Mouse (Mus musculus): ENCODE measurements at regions not wholly inside any gene's neighbourhood (a gene's known extent, or its start where the extent isn't known, plus 50 kb on each side); places are given as distances from the start of the nearest gene placed in this dataset.

DNA sequence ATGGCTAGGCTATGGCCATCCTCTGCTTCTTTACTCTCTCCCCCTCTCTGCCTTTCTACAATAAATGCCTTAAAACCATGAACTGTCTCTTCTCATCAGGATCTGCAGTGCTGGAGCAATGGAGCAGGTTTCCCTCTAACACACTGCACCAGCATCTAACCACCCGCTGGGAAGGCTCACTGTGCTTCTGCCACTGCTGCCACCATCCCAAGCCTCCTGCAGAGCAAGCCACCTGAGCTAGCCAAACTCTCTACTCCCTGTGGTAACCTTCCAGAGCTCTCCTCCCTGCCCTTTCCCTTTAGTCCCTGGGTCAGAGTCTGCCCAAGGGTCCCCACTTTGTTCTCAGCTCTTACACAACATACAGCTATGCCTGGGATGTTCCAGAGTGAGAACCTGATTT lies 107.3 kb upstream of the 4933402E13Rik start:
- DNase-seq: no peak

DNA sequence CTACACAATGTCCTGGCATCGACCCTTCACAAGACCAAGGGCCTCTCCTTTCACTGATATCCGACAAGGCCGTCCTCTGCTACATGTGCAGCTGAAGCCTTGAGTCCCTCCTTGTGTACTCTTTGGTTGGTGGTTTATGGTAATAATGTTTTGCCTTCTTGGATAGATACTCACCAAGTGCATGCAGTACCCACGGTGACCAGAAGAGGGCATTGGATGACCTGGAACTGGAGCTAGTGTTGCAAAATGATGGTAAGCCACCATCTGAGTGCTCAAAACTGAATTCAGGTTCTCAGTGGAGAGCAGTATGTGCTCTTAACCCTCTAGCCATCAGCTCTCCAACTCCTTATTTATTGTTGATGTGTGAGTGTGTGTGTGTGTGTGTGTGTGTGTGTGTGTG lies 103.2 kb upstream of the 4933402E13Rik start:
- peak in 1 of 2 experiments; percentile 1 for DNase-seq
